Mouse (Mus musculus) thymus, adult 2 months (tissue): ENCODE measurements at regions not wholly inside any gene's neighbourhood (a gene's known extent, or its start where the extent isn't known, plus 50 kb on each side); places are given as distances from the start of the nearest gene placed in this dataset.

Source experiments
- CTCF ChIP-seq: fragments of 200-500 bp; IDR thresholded peaks from 2 replicates; pipeline ENCODE4 v1.5.1; 2012; ENCODE audit warnings: mild to moderate bottlenecking, control low read depth, low read length, moderate library complexity, borderline replicate concordance; ENCODE audit not compliant: control insufficient read depth, poor library complexity, insufficient read depth; ENCODE audit errors: extremely low read depth
- POLR2A ChIP-seq: fragments of 200-500 bp; IDR thresholded peaks from 2 replicates; pipeline ENCODE4 v1.6.1; 2012; ENCODE audit warnings: mild to moderate bottlenecking, low read length, control low read depth, moderate library complexity; ENCODE audit not compliant: control insufficient read depth, poor library complexity, insufficient read depth; ENCODE audit errors: extremely low read depth

- TF ChIP-seq POLR2A: no peak
- no peak for TF ChIP-seq CTCF
Measured at GRCm38 (mm10) chr6:7378651-7379050, 176.0 kb upstream of the Tac1 start.
